Mouse (Mus musculus): ENCODE measurements around the gene H2-Ke6. TPM values are rescaled to one million over a fixed set of nuclear protein-coding genes. Genes with fewer than 3 reads are reported as not detected.

H2-Ke6 gene
- 140 TPM for total RNA-seq (2023)

DNA sequence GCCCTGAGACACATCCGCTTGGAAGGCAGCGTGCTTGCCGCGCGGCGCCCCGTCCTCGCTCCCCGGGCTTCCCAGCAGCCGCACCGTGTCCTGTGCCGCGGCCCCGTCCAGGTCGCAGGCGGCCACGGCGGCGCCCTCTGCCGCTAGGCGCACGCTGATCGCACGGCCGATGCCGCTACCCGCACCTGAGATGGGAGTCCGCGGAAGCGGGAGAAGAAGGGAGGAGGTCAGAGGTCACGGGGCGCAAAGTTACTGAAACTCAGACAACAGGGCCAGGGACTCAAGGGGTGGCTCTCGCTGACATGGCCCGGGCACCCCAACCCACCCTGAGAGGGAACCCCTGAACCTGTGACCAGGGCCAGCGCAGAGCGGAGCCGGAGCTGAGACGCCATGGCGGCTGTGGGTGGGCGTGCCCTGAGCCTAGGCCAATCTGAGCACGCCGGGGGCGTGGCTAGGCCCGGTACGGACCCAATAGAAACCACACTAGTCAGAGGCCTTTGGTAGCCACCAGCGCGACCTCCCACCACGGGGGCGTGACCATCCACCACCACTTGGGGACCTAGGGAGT, at the start of gene H2-Ke6:
Gene H2-Ke6 (minus strand): TSS at position 405 of the 568 bp plus-strand sequence.

DNA sequence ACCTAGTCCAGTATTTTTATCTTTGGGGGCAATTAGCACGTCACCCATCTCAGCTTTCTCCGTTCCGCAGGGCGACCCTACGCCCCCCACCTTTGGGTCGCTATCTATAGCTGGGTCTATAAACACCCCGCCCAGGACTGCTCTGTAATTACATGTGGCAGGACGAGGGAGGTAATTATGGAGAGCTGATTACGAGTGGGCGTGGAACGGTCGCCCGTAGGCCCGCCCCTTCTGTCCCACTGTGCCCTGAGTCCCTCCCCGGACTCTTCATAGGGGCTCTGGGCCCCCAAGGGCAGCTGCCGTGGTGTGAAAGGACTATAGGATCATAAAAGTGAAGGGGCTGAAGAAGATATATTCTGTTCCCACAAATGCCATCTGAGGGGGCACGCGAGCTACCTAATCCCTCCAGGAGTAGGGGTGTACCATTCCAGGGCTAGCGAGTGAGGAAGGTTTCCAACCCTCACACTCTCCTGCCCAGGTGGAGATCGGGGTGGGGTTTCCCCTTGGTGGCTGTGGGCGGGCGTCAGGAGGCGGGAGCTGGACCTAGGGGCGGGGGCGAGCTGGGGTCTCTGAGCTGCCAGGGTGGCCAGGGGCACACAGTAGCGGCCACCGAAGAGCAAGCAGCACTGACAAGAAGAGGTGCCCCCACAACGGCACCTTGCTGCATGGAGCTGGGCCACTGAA, 11.2 kb upstream of the H2-Ke6 start, which contains the start of gene Col11a2:
Gene Col11a2 (plus strand): TSS at position 560 of the 684 bp plus-strand sequence.

DNA sequence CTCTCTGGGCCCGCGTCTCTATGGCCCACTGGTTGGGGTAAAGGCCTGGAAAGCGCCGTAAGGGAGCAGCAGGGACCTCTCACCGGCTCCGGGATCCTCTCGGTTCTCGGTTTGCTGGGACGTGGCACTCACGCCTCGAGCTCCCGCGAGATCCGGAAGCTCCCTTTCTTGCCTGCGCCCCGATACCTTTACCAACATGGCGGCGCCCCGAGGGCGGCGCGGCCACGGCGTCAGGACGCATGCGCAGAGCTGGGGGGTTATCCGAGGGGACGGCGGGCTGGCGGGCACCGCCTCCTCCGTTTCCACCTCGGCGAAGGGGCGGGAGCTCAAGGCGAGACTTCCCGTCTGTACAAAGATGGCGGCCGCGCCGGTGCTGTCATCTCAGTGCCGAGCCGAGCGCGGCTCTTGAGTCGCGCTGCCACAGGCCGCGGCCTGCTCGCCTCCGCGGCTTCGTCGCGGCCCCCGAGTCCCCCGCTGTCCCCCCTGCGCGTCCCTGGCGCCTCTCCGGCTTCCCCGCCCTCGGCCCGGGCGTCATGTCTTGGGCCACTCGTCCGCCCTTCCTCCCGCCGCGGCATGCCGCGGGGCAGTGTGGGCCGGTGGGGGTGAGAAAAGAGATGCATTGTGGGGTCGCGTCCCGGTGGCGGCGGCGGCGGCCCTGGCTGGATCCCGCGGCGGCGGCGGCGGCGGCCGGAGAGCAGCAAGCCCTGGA, 3.8 kb upstream of the H2-Ke6 start, which contains the start of the genes Slc39a7 and Rxrb:
Gene Slc39a7 (minus strand): TSS at position 218 of the 709 bp plus-strand sequence.
Gene Rxrb (plus strand): TSS at position 348 of the 709 bp plus-strand sequence.

DNA sequence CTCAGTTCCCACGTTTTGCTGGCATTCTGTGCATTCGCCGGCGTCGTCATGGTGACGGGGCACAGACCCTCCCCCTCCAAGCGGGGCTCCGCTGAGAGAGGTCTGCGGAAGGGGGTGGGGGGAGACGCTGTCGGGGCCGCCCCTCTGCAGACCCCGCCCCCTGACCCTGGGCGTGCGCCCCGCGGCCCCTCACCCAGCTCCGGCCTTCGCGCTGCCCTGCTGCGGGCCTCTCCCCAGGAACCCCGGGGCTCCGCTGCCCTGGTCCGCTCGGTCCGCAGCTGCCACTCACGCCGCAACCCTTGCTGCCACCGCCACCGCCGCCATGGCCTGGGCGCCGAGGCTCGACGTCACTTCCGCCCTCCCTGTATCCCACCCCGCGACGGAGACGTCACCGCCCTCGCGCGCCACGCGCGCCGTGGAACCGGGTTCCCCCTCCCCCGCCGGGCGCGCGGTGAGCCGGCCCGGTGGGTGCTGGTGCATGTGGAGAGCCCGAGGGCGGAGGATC, 3.5 kb downstream of the H2-Ke6 start, which contains the start of gene Ring1:
Gene Ring1 (minus strand): TSS at position 364 of the 505 bp plus-strand sequence.

DNA sequence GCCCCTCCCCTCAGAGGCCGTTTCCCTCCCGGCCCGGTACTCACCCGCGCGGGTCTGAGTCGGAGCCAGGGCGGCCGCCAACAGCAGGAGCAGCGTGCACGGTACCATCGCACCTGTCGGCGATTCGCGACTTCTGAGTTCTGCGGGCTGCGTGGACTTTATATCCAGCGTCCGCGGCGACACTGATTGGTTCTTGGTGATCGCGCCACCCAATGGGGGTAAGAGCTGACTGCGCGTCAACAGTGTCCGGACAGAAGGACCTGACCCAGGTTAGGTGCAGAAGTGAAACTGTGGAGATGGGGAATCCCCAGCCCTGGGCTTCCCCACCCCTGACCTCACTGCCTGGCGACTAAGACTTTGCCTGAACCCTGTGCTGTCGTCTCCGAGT, 27.7 kb downstream of the H2-Ke6 start, which contains the start of gene H2-K1:
Gene H2-K1 (minus strand): TSS at position 198 of the 388 bp plus-strand sequence.

Other genes with a start within 250 kb of the H2-Ke6 start
- 1.4 TPM for gene Angptl4, start 246.2 kb downstream of the H2-Ke6 start, total RNA-seq (2023)
- 3.1 TPM for gene Kank3, start 217.5 kb downstream of the H2-Ke6 start, total RNA-seq (2023)
- gene Rps28, start 203.5 kb downstream of the H2-Ke6 start, total RNA-seq (2023) = 5,360 TPM
- gene Ndufa7, start 203.5 kb downstream of the H2-Ke6 start, total RNA-seq (2023) = 138 TPM
- 9.8 TPM for gene Cd320, start 185.0 kb downstream of the H2-Ke6 start, total RNA-seq (2023)
- gene Gm7029, start 154.2 kb downstream of the H2-Ke6 start, total RNA-seq (2023) = not detected
- gene Kifc1, start 137.4 kb downstream of the H2-Ke6 start, total RNA-seq (2023) = 5.4 TPM
- gene Platr17, start 122.9 kb downstream of the H2-Ke6 start, total RNA-seq (2023) = 1.1 TPM
- 60.9 TPM for gene Daxx, start 118.6 kb downstream of the H2-Ke6 start, total RNA-seq (2023)
- gene Tapbp, start 112.2 kb downstream of the H2-Ke6 start, total RNA-seq (2023) = 363 TPM
- 29.5 TPM for gene Zbtb22, start 112.2 kb downstream of the H2-Ke6 start, total RNA-seq (2023)
- 159 TPM for gene Rgl2, start 98.5 kb downstream of the H2-Ke6 start, total RNA-seq (2023)
- gene Pfdn6, start 87.7 kb downstream of the H2-Ke6 start, total RNA-seq (2023) = 61.3 TPM
- 67.7 TPM for gene Wdr46, start 87.4 kb downstream of the H2-Ke6 start, total RNA-seq (2023)
- gene B3galt4, start 76.6 kb downstream of the H2-Ke6 start, total RNA-seq (2023) = 16.0 TPM
- 58.6 TPM for gene Vps52, start 72.2 kb downstream of the H2-Ke6 start, total RNA-seq (2023)
- 2,292 TPM for gene Rps18, start 72.1 kb downstream of the H2-Ke6 start, total RNA-seq (2023)
- 4,625 TPM for gene H2-K1, start 27.7 kb downstream of the H2-Ke6 start, total RNA-seq (2023)
- 32.6 TPM for gene Ring1, start 3.4 kb downstream of the H2-Ke6 start, total RNA-seq (2023)
- 91.6 TPM for gene Slc39a7, start 3.6 kb upstream of the H2-Ke6 start, total RNA-seq (2023)
- gene Rxrb, start 3.8 kb upstream of the H2-Ke6 start, total RNA-seq (2023) = 103 TPM
- 21.9 TPM for gene Col11a2, start 11.4 kb upstream of the H2-Ke6 start, total RNA-seq (2023)
- gene H2-Oa, start 64.3 kb upstream of the H2-Ke6 start, total RNA-seq (2023) = 24.7 TPM
- gene H2-DMa, start 91.5 kb upstream of the H2-Ke6 start, total RNA-seq (2023) = 62.7 TPM
- gene Brd2, start 94.6 kb upstream of the H2-Ke6 start, total RNA-seq (2023) = 368 TPM
- gene H2-DMb2, start 115.2 kb upstream of the H2-Ke6 start, total RNA-seq (2023) = 84.9 TPM
- gene H2-DMb1, start 125.0 kb upstream of the H2-Ke6 start, total RNA-seq (2023) = 48.5 TPM
- gene Tap1, start 159.5 kb upstream of the H2-Ke6 start, total RNA-seq (2023) = 168 TPM
- 152 TPM for gene Psmb9, start 159.7 kb upstream of the H2-Ke6 start, total RNA-seq (2023)
- 252 TPM for gene Psmb8, start 169.7 kb upstream of the H2-Ke6 start, total RNA-seq (2023)
- 150 TPM for gene Tap2, start 175.5 kb upstream of the H2-Ke6 start, total RNA-seq (2023)
- 104 TPM for gene H2-Ob, start 210.8 kb upstream of the H2-Ke6 start, total RNA-seq (2023)
- 338 TPM for gene H2-Ab1, start 229.6 kb upstream of the H2-Ke6 start, total RNA-seq (2023)